Mouse (Mus musculus) ovary, postnatal 36 days (tissue): ENCODE results near the gene Capn8.

ENCODE experiments used
- DNase-seq: peaks from one replicate; pipeline ENCODE4 v3.0.0; 2022; ENCODE audit warnings: low spot score, mixed read lengths

Gene Capn8

GRCm38 (mm10) chr1:182550761-182551160 lies 14.0 kb upstream of the Capn8 start:
- no peak for DNase-seq

GRCm38 (mm10) chr1:182553649-182554375 lies 11.0 kb upstream of the Capn8 start:
- peak; percentile 57 for DNase-seq

GRCm38 (mm10) chr1:182558271-182558670 lies 6.5 kb upstream of the Capn8 start:
- no peak for DNase-seq

GRCm38 (mm10) chr1:182559530-182559929 lies 5.3 kb upstream of the Capn8 start:
- DNase-seq: no peak

- DNase-seq: peak; percentile 45
Measured at GRCm38 (mm10) chr1:182560390-182561098, 4.3 kb upstream of the Capn8 start.

GRCm38 (mm10) chr1:182561945-182562514 lies 2.8 kb upstream of the Capn8 start:
- no peak for DNase-seq

- DNase-seq: no peak
Measured at GRCm38 (mm10) chr1:182562576-182563370, 2.0 kb upstream of the Capn8 start.

- no peak for DNase-seq
Measured at GRCm38 (mm10) chr1:182565351-182565835, 586 bp downstream of the Capn8 start.

GRCm38 (mm10) chr1:182571148-182571547 lies 6.3 kb downstream of the Capn8 start:
- no peak for DNase-seq

- no peak for DNase-seq
Measured at GRCm38 (mm10) chr1:182571973-182572372, 7.2 kb downstream of the Capn8 start.

GRCm38 (mm10) chr1:182573856-182574665 lies 9.3 kb downstream of the Capn8 start:
- no peak for DNase-seq

GRCm38 (mm10) chr1:182574666-182575049 lies 9.9 kb downstream of the Capn8 start:
- no peak for DNase-seq

- DNase-seq: no peak
Measured at GRCm38 (mm10) chr1:182584169-182584568, 19.4 kb downstream of the Capn8 start.

GRCm38 (mm10) chr1:182585162-182585840 lies 20.5 kb downstream of the Capn8 start:
- no peak for DNase-seq

GRCm38 (mm10) chr1:182587706-182588105 lies 22.9 kb downstream of the Capn8 start:
- DNase-seq: no peak

GRCm38 (mm10) chr1:182591491-182591890 lies 26.7 kb downstream of the Capn8 start:
- no peak for DNase-seq

- DNase-seq: no peak
Measured at GRCm38 (mm10) chr1:182592436-182592835, 27.6 kb downstream of the Capn8 start.

- no peak for DNase-seq
Measured at GRCm38 (mm10) chr1:182605330-182606150, 40.7 kb downstream of the Capn8 start.

- no peak for DNase-seq
Measured at GRCm38 (mm10) chr1:182609701-182610335, 45.0 kb downstream of the Capn8 start.
